Mouse (Mus musculus): ENCODE results near the gene BC052040. TPM values are rescaled to one million over a fixed set of nuclear protein-coding genes. Genes with fewer than 3 reads are reported as not detected.

BC052040 gene
- polyA plus RNA-seq, 2 experiments = 5.0 to 7.9 TPM

- Histone ChIP-seq H3K27ac (no peak overlapping the region), H3K36me3 (replicated peaks; ENCODE audit: control insufficient read depth, insufficient read depth, low read depth) (no peaks in the 10 kb centered on the region), H3K9ac (replicated peaks) (no peak overlapping the region), H3K4me2 (ENCODE audit: low read depth) (no peak overlapping the region), H3K9me3 (ENCODE audit: control insufficient read depth, low read length) (no peaks in the 10 kb centered on the region; the same call in 1 of the 2 replicates), H3K27me3 (ENCODE audit: control insufficient read depth, insufficient read depth, low read length) (no peaks in the 10 kb centered on the region), H3K4me3 (ENCODE audit: insufficient read depth in 1 of 2, low read depth in 2 of 2, low read length in 2 of 2) (no peak overlapping the region), H3K4me1 (replicated peaks; ENCODE audit: control insufficient read depth in 2 of 2, insufficient read depth in 2 of 2, low read length in 1 of 2) (peaks cover 0 to 4% of the 10 kb centered on the region in 2 experiments; a peak in 1 of 4 replicates)
- no peak for DNase-seq (ENCODE audit: low read depth in 3 of 3, low spot score in 3 of 3)
- TF ChIP-seq CTCF (IDR thresholded peaks at IDR 0.05; ENCODE audit: low read depth) (no peak), EP300 (IDR thresholded peaks at IDR 0.05; ENCODE audit: low read depth) (no peak)
- ATAC-seq (ENCODE audit: insufficient read depth) = no peak
- WGBS (ENCODE audit: insufficient replicate concordance) = 78% methylated on average over 6 of the region's 6 CpGs
Observed at GRCm38 (mm10) chr2:115725503-115725902, 144.0 kb downstream of the BC052040 start.

- H3K4me2 ChIP-seq (ENCODE audit: low read depth) = no peak overlapping the region
- H3K4me3 ChIP-seq (ENCODE audit: insufficient read depth in 1 of 2, low read depth in 2 of 2, low read length in 2 of 2) = no peak overlapping the region
- WGBS (ENCODE audit: insufficient replicate concordance) = 64% methylated on average over 6 of the region's 6 CpGs
Observed at GRCm38 (mm10) chr2:115725926-115726325, 144.4 kb downstream of the BC052040 start.

GRCm38 (mm10) chr2:115726806-115727205 lies 145.3 kb downstream of the BC052040 start:
- WGBS (ENCODE audit: insufficient replicate concordance) = 63% methylated on average over 5 of the region's 5 CpGs
- TF ChIP-seq CTCF (IDR thresholded peaks at IDR 0.05; ENCODE audit: low read depth) (no peak), EP300 (IDR thresholded peaks at IDR 0.05; ENCODE audit: low read depth) (no peak)

More at GRCm38 (mm10) chr2:115725926-115726325, 144.4 kb downstream of the BC052040 start:
- no peak for TF ChIP-seq CTCF (IDR thresholded peaks at IDR 0.05; ENCODE audit: low read depth)
- no peak for TF ChIP-seq EP300 (IDR thresholded peaks at IDR 0.05; ENCODE audit: low read depth)
- H3K27ac ChIP-seq = no peak overlapping the region
- no peaks in the 10 kb centered on the region for H3K9me3 ChIP-seq (ENCODE audit: control insufficient read depth, low read length)
- ATAC-seq (ENCODE audit: insufficient read depth) = no peak
- no peaks in the 10 kb centered on the region for H3K36me3 ChIP-seq (replicated peaks; ENCODE audit: control insufficient read depth, insufficient read depth, low read depth)
- H3K27me3 ChIP-seq (ENCODE audit: control insufficient read depth, insufficient read depth, low read length) = no peaks in the 10 kb centered on the region
- H3K4me1 ChIP-seq (replicated peaks; ENCODE audit: control insufficient read depth in 2 of 2, insufficient read depth in 2 of 2, low read length in 1 of 2) = peaks cover 0 to 4% of the 10 kb centered on the region in 2 experiments; a peak in 1 of 4 replicates
- H3K9ac ChIP-seq (replicated peaks) = no peak overlapping the region
- DNase-seq (ENCODE audit: low read depth in 3 of 3, low spot score in 3 of 3) = no peak

GRCm38 (mm10) chr2:115728627-115729026 lies 147.1 kb downstream of the BC052040 start:
- TF ChIP-seq EP300 (IDR thresholded peaks at IDR 0.05; ENCODE audit: low read depth) = no peak
- TF ChIP-seq CTCF (IDR thresholded peaks at IDR 0.05; ENCODE audit: low read depth) = no peak
- DNase-seq (ENCODE audit: low read depth in 3 of 3, low spot score in 3 of 3) (no peak), ATAC-seq (ENCODE audit: insufficient read depth) (no peak)
- no peaks in the 10 kb centered on the region for H3K27me3 ChIP-seq (ENCODE audit: control insufficient read depth, insufficient read depth, low read length)
- no peaks in the 10 kb centered on the region for H3K36me3 ChIP-seq (replicated peaks; ENCODE audit: control insufficient read depth, insufficient read depth, low read depth)
- no peak overlapping the region for H3K27ac ChIP-seq
- H3K4me3 ChIP-seq (ENCODE audit: insufficient read depth in 1 of 2, low read depth in 2 of 2, low read length in 2 of 2) = no peak overlapping the region
- no peak overlapping the region for H3K4me2 ChIP-seq (ENCODE audit: low read depth)
- H3K9me3 ChIP-seq (ENCODE audit: control insufficient read depth, low read length) = no peaks in the 10 kb centered on the region
- WGBS (ENCODE audit: insufficient replicate concordance) = 81% methylated on average over 6 of the region's 6 CpGs
- no peak overlapping the region for H3K9ac ChIP-seq (replicated peaks)
- peaks cover 0 to 4% of the 10 kb centered on the region in 2 experiments; a peak in 1 of 4 replicates for H3K4me1 ChIP-seq (replicated peaks; ENCODE audit: control insufficient read depth in 2 of 2, insufficient read depth in 2 of 2, low read length in 1 of 2)

More at GRCm38 (mm10) chr2:115726806-115727205, 145.3 kb downstream of the BC052040 start:
- H3K9me3 ChIP-seq (ENCODE audit: control insufficient read depth, low read length) = no peaks in the 10 kb centered on the region
- no peak overlapping the region for H3K9ac ChIP-seq (replicated peaks)
- DNase-seq (ENCODE audit: low read depth in 3 of 3, low spot score in 3 of 3) (no peak), ATAC-seq (ENCODE audit: insufficient read depth) (no peak)
- H3K36me3 ChIP-seq (replicated peaks; ENCODE audit: control insufficient read depth, insufficient read depth, low read depth) = no peaks in the 10 kb centered on the region
- H3K4me2 ChIP-seq (ENCODE audit: low read depth) = no peak overlapping the region
- no peaks in the 10 kb centered on the region for H3K27me3 ChIP-seq (ENCODE audit: control insufficient read depth, insufficient read depth, low read length)
- peaks cover 0 to 4% of the 10 kb centered on the region in 2 experiments; a peak in 1 of 4 replicates for H3K4me1 ChIP-seq (replicated peaks; ENCODE audit: control insufficient read depth in 2 of 2, insufficient read depth in 2 of 2, low read length in 1 of 2)
- H3K27ac ChIP-seq = no peak overlapping the region
- no peak overlapping the region for H3K4me3 ChIP-seq (ENCODE audit: insufficient read depth in 1 of 2, low read depth in 2 of 2, low read length in 2 of 2)

- TF ChIP-seq CTCF (IDR thresholded peaks at IDR 0.05; ENCODE audit: low read depth) (no peak), EP300 (IDR thresholded peaks at IDR 0.05; ENCODE audit: low read depth) (no peak)
- DNase-seq (ENCODE audit: low read depth in 3 of 3, low spot score in 3 of 3) (no peak), ATAC-seq (ENCODE audit: insufficient read depth) (no peak)
- Histone ChIP-seq H3K27me3 (ENCODE audit: control insufficient read depth, insufficient read depth, low read length) (no peaks in the 10 kb centered on the region), H3K36me3 (replicated peaks; ENCODE audit: control insufficient read depth, insufficient read depth, low read depth) (no peaks in the 10 kb centered on the region), H3K9me3 (ENCODE audit: control insufficient read depth, low read length) (no peaks in the 10 kb centered on the region), H3K4me2 (ENCODE audit: low read depth) (no peak overlapping the region), H3K9ac (replicated peaks) (no peak overlapping the region), H3K4me1 (replicated peaks; ENCODE audit: control insufficient read depth in 2 of 2, insufficient read depth in 2 of 2, low read length in 1 of 2) (no peaks in the 10 kb centered on the region), H3K4me3 (ENCODE audit: insufficient read depth in 1 of 2, low read depth in 2 of 2, low read length in 2 of 2) (no peak overlapping the region), H3K27ac (no peak overlapping the region)
- WGBS (ENCODE audit: insufficient replicate concordance) = 82% methylated on average over 6 of the region's 6 CpGs
Observed at GRCm38 (mm10) chr2:115730502-115730901, 149.0 kb downstream of the BC052040 start.
